Mouse (Mus musculus) left cerebral cortex, adult 9 months (tissue): ENCODE data around the gene Galc.
A peak's percentile ranks its signal among the peaks of the same experiment; 100 is the strongest.

Experiments used
- DNase-seq, 2 experiments: peaks; one replicate each; pipeline ENCODE4 v3.0.0; 2022; ENCODE audit warnings: low spot score in 2 of 2

Gene Galc

GRCm38 (mm10) chr12:98258845-98259517, at the start of gene Galc:
Gene Galc, minus strand, starts transcription at chr12:98259459.
- DNase-seq: peak; percentile 69 to 89

- peak in 1 of 2 experiments; percentile 57 for DNase-seq
These were observed 48.1 kb upstream of the Galc start for GRCm38 (mm10) chr12:98307179-98307915.

GRCm38 (mm10) chr12:98303013-98303412, 43.8 kb upstream of the Galc start:
- DNase-seq: no peak

- no peak for DNase-seq
These were observed 42.7 kb upstream of the Galc start for GRCm38 (mm10) chr12:98301980-98302379.

GRCm38 (mm10) chr12:98294241-98294640, 35.0 kb upstream of the Galc start:
- no peak for DNase-seq

GRCm38 (mm10) chr12:98292278-98292677, 33.0 kb upstream of the Galc start:
- no peak for DNase-seq

GRCm38 (mm10) chr12:98290475-98290874, 31.2 kb upstream of the Galc start:
- no peak for DNase-seq

GRCm38 (mm10) chr12:98284477-98284876, 25.2 kb upstream of the Galc start:
- no peak for DNase-seq

- DNase-seq: no peak
These were observed 24.2 kb upstream of the Galc start for GRCm38 (mm10) chr12:98283487-98283860.

GRCm38 (mm10) chr12:98282776-98283486, 23.7 kb upstream of the Galc start:
- DNase-seq: peak in 1 of 2 experiments; percentile 45

GRCm38 (mm10) chr12:98280996-98281395, 21.7 kb upstream of the Galc start:
- DNase-seq: no peak

GRCm38 (mm10) chr12:98280530-98280929, 21.3 kb upstream of the Galc start:
- DNase-seq: peak in 1 of 2 experiments; percentile 70

GRCm38 (mm10) chr12:98272433-98272832, 13.2 kb upstream of the Galc start:
- no peak for DNase-seq

- no peak for DNase-seq
These were observed 11.7 kb upstream of the Galc start for GRCm38 (mm10) chr12:98270810-98271566.

- no peak for DNase-seq
These were observed 10.8 kb upstream of the Galc start for GRCm38 (mm10) chr12:98269791-98270745.

GRCm38 (mm10) chr12:98268441-98269369, 9.4 kb upstream of the Galc start, which contains the start of gene Gpr65:
Gene Gpr65, plus strand, starts transcription at chr12:98268635.
- no peak for DNase-seq

- no peak for DNase-seq
These were observed 6.4 kb upstream of the Galc start for GRCm38 (mm10) chr12:98265697-98266096.

- no peak for DNase-seq
These were observed 226 bp upstream of the Galc start for GRCm38 (mm10) chr12:98259518-98259852.

- DNase-seq: no peak
These were observed 851 bp downstream of the Galc start for GRCm38 (mm10) chr12:98258371-98258844.
